Mouse (Mus musculus) skeletal muscle tissue, adult 2 months (tissue): ENCODE measurements around the gene Dusp12.

Source experiments
- DNase-seq: peaks from one replicate; pipeline ENCODE4 v3.0.0-alpha.2; 2012; ENCODE audit warnings: low read depth, low spot score

Gene Dusp12

DNA sequence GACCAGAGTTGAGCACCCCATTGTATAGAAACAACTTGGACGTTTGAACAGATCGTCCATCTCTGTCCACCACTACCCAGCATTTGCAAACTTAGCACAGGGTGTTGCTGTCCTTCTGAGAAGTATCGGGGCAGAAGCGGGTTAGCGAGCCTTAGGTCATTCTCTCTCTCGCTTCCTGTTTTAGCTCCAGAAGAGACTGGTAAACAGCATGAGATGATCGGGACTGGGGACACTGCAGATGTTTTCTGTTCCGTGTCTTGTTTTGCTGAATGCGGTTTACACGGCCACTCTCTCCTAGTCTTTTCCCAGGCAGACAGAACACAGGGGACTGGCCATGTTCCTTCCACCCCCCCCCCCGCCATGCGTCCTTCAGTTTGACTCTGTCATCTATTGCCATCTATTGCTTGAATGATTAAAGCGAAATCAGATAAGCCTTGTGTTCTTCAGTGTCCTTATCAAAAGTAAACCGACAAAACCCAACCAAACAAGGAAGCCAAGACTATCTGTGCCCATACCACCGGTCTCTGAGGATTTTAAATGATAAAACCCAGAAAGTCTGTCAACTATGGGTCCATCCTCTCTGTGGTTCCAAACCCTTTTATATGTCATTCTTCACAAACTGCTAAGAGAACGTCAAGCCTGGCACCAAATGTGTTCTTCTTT lies 13.2 kb upstream of the Dusp12 start:
- DNase-seq, result peak; percentile 45

DNA sequence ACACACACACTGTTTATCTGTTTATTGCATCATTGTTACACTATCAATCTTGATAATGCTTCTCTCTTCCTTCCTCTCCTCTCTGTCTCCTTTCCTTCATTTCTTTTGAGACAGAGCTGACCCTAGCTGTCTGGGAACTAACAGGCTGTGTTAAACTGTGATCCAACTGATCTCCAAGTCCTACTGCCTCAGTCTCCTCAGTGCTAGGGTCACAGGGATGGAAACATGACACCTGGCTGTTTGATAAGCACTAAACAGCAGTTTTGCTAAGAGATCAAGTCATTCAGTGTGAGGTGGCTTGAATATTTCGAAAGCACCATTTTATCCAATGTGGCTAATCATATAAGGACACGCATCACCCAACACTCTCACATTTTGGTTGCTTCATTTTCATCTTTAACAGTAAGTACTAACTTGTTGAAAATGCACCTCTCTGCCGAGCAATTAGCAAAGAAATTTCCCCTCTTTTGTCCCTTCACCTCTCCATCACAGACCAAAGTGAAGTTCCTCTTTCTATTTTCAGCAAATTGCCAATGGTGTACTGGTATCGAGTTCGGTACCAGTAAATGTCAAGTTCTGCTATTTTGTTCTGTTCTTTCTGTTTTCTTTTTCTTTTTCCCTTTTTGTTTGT lies 11.4 kb upstream of the Dusp12 start:
- DNase-seq, result no peak

DNA sequence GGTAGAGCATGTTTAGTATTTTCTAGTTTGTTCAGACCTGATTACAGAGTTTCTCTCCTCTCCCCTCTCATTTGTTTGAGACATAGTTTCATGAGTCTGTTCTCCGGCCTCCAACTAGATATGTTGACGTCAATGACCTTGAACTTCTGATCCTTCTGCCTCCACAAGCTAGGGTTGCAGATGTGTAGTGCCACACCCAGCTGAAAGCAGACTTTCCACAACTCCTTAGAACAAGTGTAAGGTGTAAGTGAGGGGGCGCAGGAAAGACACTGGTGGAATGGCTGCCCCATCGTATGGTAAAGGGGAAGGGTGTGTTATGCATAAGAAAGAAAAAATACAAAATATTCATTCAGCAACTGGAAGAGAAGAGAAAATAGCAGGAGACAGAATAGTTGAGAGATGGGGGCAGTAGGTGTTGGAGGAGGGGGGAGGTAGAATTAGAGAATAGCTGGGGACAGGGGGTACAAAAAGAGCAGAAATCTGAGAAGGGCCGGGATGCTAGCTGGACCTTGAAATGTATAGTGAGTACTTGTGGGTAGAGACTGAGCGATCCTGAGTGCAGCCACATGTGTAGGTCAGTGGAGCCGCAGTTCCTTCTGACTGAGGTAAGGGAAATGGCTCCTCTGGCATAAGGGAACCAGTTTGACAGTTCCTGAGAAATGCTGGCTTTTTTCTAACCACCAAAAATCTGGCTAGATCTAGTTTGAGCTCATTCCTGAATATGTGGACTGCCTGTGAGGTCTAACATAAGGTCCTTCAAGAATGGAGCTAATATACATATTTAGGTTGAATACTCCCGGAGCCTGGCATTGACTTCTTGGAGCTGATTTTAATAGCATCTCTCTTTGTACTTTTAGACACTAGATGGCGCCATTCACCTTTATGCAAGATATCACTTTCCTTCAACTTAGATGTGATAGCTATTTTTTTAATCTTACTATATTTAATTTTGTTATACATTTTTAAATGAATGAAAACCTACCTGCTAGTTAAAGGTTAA lies 9.6 kb upstream of the Dusp12 start:
- no peak for DNase-seq

DNA sequence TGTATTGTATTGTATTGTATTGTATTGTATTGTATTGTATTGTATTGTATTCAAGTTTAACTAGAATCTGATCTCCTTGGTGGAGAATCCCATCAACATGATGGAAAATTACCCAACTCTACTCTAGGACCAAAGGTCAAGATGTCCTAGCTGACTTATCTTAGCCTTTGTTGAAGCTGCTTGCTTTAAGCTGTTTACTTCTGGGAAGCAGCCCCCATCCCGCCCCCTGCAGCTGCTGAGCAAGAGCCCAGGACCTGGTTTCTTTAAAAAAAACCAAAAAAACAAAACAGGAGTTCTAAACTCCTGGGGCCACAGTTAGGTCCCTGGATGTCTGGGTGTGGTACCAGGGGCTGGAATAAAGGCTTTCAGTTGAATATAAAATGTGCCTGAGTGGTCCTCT lies 6.9 kb upstream of the Dusp12 start:
- no peak for DNase-seq

DNA sequence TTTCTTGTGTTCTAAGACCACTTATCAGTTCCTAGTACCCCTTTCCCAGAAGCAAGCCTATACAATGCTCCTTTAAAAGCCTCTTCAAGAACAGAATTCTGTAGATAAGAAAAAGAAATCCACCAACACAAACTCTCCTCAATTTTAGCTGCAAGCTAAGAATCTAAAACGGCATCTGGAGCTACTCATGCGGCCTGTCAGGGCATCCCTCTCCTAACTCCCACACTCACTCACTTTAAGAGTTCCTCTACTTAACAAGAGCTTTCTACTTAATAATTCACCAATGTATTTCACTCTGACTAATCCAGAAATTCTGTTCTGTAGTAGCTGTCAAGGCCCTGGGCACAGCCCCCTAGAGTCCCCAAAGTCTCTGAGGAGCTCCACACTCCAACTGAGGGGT lies 6.3 kb upstream of the Dusp12 start:
- DNase-seq, result no peak

DNA sequence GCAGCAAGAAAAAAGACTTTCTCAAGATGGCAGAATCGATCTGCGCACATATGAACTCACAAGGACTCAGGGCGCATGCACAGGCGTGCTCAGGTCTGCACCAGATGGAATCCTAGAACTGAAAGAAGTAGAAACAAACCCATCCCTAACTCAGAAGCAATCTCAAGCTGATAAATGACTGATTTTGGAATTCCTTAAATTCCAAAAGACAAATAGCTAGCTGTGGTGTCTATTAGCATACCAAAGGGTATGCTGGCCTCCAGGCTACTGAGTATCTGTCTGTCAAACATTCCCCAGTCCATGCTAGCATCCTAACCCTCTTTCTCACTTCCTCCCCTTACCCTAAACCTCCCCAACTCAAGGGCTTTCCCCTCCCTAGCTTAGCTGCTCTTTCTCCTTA lies 4.0 kb upstream of the Dusp12 start:
- no peak for DNase-seq

DNA sequence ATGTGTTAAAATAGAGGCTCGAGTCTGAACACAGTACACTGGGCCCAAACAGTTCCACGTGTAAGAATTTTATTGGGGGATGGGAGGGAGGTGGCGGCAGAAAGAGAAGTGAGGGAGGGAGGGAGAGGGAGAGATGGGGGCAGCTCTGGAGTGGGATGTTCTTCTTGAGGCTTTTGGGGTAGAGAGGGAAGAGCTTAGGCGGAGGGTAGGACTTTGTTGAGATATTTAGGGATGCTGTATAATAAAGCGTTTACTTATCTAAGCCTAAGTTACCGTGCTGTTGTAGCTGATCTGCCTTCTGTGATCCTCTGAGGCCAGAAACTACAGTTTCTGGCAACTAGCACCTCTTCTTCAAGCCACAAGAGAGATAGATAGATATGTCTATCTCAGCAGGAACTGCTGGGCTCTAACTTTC lies 711 bp upstream of the Dusp12 start:
- no peak for DNase-seq

DNA sequence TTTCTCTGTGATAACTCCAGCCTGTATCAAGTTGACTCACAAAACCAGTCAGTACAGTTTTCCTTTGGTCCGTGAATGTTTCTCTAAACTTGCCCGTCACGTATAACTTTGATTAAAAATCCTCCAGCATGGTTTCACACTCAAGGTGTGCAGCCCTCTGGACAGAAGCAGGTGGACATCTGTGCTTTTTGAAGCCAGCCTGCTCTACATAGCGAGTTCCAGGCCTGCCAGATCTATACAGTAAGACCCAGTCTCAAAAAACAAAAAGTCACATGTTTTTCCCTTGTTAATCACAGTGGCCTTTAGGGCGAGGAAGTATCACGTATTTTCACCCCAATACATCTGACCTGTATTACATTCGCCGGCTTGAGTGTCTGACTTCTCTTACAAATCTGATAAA lies 950 bp downstream of the Dusp12 start:
- no peak for DNase-seq

DNA sequence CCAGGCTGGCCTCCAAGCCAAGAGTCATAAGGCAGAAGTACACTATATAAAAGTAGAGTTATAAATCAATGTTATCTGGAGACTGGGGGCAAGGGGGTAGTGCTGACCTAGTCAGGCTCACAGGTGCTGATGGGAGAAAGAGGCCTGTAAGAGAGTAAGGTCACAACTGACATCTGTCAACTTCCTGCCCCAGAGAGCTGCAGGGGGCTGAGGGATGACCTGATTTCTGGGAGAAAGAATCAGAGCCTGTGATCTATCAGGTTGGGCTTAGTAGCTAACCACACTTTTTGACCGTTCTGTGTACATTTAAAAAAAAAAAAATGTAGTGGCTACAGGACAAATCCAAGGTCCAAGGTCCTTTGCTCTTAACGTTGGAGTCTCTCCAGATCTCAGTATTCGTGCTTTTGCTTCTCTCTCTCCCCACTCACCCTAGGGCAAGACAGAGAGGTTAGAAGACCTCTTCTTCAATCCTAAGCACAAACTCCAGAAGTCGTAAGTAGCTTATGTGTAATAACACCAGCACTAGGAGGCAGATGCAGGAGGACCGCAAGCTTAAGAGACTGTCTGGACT lies 2.3 kb downstream of the Dusp12 start:
- no peak for DNase-seq

DNA sequence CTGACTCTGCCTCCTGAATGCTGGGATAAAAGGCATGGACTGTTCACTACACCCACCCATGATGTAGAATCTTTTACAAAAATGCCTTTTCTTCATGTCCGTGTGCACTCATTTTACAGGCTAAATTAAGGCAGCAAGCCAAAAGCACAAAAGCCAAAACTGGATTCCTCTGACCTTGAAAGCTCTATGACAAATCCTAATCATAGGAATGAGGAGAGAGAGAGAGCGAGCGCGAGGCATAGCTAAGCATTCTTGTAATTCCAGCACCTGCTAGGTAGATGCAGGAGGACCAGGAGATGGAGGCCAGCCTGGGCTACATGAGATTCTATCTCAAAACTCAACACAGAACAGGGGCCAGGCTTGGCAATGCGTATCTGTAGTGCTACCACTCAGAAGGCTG lies 8.4 kb downstream of the Dusp12 start:
- no peak for DNase-seq

DNA sequence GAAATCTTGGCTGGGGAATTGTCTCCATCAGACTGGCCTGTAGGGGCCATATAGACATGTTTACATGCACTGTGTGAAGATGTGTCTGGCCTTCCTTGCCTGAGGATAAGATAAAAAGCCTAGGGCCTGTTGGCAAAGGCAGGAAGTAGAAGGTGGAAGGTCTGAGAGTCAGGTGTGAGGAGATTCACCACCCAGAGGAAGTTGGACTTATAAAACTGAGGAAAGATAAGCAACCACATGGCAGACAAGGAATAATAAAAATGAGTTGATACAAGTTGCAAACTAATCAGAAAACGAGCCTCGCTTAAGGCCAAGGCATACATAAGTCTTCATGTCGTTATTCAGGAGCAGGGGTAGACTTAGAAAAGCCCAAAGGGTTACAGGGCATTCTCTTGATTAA lies 9.7 kb downstream of the Dusp12 start:
- DNase-seq, result no peak

DNA sequence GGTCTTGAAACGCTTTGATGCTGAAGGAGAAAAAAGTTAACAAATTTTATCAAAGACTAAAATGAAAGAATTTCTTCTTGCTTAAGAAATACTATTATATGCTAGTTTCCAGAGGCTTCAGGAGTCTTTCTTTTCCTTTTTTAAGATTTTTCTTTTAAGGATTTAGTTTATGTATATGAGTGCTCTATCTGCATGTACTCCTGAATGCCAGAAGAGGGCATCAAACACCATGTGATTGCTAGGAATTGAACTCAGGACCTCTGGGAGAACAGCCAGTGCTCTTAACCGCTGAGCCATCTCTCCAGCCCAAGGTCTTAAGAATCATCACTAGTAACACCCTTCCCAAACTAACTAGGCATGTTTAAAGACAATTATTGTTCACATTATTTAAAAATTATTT lies 13.4 kb downstream of the Dusp12 start:
- no peak for DNase-seq

DNA sequence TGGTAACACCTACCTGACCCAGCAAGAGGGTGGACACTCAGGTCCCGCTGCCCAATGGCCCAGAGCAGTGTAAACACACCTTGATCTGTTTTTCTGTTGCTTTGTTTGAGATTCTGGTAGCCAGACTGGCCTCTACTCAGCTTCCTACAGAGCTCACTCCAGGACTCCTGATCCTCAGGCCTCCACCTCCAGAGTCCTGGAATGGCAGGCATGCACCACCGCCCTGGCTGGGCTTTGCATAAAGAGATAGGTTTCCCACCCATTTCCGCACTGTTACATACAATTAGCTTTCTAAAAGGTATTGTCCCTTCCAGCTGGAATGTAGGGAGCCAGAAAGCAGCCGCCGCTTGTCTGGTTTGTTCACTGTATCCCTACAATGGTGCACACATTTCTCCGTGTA lies 13.9 kb downstream of the Dusp12 start:
- DNase-seq, result no peak

DNA sequence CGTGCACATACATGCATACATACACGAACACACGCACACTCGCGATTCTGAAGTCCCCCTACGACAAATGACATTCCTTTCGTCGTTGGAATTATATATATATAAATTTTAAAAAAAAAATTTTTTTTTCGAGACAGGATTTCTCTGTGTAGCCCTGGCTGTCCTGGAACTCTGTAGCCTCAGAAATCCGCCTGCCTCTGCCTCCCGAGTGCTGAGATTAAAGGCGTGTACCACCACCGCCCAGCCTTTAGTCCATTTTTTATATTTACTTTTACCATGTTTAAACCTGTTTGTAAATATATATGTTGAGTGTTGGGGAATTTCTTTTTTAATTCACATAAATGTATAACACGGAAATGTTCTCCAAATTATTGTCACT lies 16.4 kb downstream of the Dusp12 start:
- no peak for DNase-seq

DNA sequence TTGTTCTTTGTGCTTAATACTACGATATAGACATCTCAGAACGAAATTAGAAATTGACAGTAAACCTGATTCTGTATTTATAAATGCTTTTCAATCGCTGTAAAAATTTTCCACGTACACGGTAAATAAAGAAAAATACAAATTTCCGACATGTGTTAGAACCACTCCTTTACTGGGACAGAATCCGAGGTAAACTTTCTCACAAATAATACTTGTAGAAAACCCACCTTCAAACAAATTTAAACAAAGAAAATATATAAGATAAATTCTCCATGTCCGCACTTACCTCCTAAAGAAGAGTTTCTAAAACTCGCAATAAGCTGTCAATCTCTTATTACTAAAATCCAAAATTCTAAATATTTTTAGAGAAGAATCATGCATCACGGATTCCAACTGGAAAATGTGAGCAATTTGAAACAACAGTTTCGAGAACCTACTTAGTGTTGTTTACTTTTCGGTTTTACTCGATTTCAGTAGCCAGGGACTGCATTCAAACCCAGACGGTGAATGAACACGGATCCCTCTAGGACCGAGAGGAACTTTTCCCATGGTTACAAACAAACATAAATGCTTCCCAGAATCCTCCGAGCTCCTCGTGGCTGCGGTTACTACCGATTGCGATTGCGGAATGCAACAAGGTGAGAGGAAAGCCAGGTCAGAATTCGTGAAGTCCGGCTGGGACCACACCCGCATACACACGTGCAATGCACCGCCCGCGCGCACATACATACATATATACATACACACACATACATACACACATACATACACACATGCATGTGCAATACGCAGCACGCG lies 17.0 kb downstream of the Dusp12 start:
- peak; percentile 72 for DNase-seq

DNA sequence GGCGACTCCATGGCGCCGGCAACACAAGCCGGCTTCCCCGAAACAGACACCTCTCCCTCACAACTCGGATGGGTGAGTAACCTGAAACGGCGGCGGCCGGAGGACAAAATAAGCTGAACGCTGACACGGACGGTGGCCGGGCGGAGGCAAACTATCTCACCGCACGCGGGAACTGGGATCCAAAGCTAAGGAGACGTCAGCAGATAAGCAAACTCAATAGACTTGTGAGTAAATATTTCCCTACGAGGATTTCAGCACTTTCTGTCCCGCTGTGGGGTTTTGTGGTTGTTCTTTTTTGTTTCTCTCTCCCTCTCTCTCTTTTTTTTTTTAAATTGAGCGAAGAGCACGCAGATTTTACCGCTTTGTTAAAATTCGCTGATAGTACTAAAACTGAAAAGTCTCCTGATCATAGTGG lies 17.6 kb downstream of the Dusp12 start, which contains the start of gene Atf6:
Atf6 (minus strand) TSS at position 81 of the 415 bp plus-strand sequence.
- peak; percentile 90 for DNase-seq

DNA sequence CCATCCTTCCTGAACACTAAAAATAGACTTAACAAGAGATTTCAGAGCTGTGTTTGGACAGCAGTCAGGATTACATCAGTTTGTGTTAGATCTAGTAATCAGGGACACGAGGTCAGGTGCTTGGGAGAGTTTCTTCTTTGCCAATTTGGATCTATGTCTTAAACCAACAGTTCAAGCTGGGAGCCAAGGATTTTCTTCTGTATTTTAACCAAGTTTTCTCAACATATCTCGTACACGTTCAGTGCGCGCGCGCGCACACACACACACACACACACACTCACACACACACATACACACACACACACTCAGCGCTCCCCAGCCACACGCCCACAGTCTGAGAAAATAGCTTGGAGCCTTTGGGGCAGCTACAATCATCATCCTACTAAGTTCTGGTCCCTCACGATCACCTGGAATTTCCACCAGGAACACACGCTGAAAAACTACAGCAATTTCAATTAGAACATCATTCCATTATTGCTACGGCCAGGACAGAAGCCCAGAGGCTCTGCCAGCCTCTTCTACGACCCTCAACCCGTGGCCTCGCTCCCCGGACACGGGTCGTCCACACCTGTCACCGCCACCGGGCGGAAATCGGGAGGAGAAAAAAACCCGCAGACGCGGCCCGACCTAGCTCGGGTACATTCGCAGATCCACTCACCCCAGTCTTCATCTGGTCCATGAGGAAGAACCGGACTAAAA lies 18.2 kb downstream of the Dusp12 start:
- DNase-seq, result no peak

DNA sequence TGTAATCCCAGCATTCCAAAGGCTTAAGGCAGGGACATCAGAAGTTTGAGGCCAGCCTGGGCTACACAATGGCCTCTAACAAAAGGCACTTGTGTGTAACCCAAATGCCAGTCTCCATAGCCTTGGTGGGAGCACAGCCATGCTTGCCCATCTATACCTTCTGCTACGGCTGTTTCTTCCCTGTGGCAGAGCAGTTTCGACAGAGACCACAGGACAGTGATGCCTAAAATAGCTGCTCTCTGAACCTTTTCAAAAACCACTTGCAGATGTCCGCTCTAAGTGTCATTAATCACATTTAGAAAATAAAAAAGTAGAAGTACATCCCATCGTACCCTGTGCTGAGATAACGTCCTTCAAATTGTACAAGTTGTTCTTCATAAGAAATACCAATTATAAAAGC lies 19.9 kb downstream of the Dusp12 start:
- no peak for DNase-seq

DNA sequence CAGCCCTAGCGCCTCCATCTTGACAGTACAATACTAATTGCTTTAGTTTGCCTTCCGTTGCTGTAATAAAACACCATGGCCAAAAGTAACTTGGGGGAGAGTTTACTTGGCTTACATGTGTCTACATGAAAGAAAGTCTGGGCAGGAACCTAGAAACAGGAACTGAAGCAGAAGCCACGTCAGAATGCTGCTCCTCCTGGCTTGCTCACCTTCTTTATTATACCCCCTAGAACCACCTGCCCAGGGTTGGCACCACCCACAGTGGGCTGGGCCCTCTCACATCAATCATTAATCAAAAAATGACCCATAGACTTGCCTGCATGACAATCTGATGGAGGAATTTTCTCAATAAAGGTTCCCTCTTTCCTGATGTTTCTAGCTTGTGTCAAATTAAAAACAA lies 20.6 kb downstream of the Dusp12 start:
- no peak for DNase-seq

DNA sequence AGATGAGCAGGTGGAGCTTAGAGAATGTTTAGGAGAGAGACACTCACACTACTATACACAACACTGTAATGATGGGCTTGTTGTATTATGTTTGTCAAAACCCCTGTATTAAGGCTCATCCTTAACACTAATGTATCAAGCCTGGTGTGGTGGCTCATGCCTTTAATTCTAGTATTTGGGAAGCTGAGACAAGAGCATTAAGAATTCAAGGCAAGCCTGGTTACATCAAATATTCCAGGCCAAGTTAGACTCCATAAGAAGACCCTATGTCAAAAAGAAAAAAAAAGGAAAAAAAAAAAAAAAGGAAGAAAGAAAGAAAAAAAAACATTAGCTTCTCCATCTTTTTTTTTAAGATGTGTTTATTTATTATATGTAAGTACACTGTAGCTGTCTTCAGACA lies 21.1 kb downstream of the Dusp12 start:
- DNase-seq, result no peak

DNA sequence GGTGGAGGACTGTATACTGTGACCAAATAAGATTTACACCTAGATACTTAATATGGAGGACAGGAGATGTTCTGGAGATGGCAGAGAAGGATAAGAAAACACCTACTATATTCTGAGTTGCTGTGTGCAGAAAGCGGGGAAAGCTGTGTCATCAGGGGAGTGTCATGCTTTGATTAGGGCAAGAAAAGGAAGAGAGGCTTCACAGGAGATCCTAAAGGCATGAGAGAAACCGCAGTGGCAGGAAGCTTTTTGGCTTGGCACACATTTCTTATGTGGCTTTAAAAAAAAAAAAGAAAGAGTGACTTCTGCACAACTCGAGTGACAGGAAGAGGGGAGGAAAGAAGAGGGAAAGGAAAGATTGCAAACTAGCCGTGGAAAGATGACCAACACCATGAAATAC lies 22.3 kb downstream of the Dusp12 start:
- DNase-seq, result no peak
